Mouse (Mus musculus) Patski (cell line): ENCODE data around the gene Akap8. TPM values are rescaled to one million over a fixed set of nuclear protein-coding genes. Genes with fewer than 3 reads are reported as not detected.

Experiments used
- ATAC-seq: fragments of 100-300 bp; one replicate; pipeline ENCODE4 v1.8.0; 2021
- CTCF ChIA-PET: fragments of 350-600 bp; sonication (Branson Sonifier 250); formaldehyde crosslinking; loops from one replicate; lab custom pipeline; 2022; ENCODE audit warnings: inconsistent platforms; lab: Charles Lee
- POLR2A ChIA-PET: fragments of 350-600 bp; sonication (Branson Sonifier 250); formaldehyde crosslinking; loops from one replicate; lab custom pipeline; 2022; ENCODE audit warnings: antibody characterized with exemption, inconsistent platforms; lab: Charles Lee
- DNase-seq: peaks from one replicate; pipeline ENCODE4 v3.0.0-alpha.2; 2011; ENCODE audit warnings: low read depth, low spot score
- H3K27me3 ChIP-seq: fragments of 371-371 bp; one replicate; pipeline ENCODE4 v1.5.1; 2021
- CTCF ChIP-seq: fragments of 100-300 bp; IDR thresholded peaks from one replicate; pipeline ENCODE4 v1.5.1; 2021
- in situ Hi-C: fragments of 300-500 bp; cut with MboI; formaldehyde crosslinking; loops from 3 replicates; pipeline ENCODE4 v1.11.1; 2018; ENCODE audit warnings: low pct_unique_long_range_greater_than_20kb, mixed read lengths
- polyA plus RNA-seq: library from polyadenylated mRNA; unstranded; gene quantifications from one replicate; pipeline ENCODE4 v1.2.3, GENCODE M21; 2021

The Akap8 gene
- polyA plus RNA-seq, 1 experiment from 2014 or later: 101 TPM

DNA sequence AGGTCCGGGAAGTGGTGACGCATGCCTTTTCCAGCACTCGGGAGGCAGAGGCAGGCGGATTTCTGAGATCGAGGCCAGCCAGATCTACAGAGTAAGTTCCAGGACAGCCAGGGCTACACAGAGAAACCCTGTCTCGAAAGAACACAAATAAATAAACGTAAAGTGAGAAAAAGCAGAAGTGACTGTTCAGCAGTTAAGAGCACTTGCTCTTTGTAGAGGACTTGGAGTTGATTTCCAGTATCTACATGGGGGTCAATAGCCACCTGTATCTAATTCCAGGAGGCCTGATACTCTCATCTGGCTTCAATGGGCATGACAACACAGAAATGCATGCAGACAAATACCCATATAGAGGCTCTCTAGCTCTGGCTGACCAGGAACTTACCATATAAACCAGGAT, 51.9 kb downstream of the Akap8 start:
- in situ Hi-C loops: no loop called here
- H3K27me3 ChIP-seq: no peaks in the 10 kb centered on the region
- ChIA-PET POLR2A (no interaction called here), CTCF (no interaction called here)
- DNase-seq (no peak), ATAC-seq (no peak)
- TF ChIP-seq CTCF: no peak

DNA sequence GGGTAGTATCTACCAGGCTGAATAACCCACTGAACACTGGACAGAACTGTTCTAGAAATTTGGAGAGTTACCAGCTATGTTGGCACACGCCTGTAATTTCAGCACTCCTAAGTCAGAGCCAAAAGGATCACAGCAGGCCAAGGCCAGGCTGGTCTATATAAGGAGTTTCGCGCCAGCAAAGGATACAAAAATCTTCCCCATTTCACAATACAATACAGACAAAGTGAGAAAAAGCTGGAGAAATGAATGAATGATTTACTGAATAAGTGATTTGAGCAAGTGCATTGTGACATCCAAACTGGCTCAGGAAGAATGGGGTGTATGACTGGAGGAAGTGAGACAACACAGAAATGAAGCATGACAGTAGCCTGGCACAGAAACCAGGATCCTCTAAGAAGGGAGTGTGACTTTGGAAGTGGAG, 52.5 kb downstream of the Akap8 start:
- H3K27me3 ChIP-seq: no peaks in the 10 kb centered on the region
- ATAC-seq (no peak), DNase-seq (no peak)
- in situ Hi-C loops: no loop called here
- TF ChIP-seq CTCF: no peak
- CTCF ChIA-PET: no interaction called here
- POLR2A ChIA-PET: no interaction called here

- in situ Hi-C loops: no loop called here
- no peaks in the 10 kb centered on the region for H3K27me3 ChIP-seq
- DNase-seq (no peak), ATAC-seq (no peak)
- TF ChIP-seq CTCF: no peak
- ChIA-PET CTCF (no interaction called here), POLR2A (no interaction called here)
These were observed 52.9 kb downstream of the Akap8 start for GRCm38 (mm10) chr17:32268096-32268495.

DNA sequence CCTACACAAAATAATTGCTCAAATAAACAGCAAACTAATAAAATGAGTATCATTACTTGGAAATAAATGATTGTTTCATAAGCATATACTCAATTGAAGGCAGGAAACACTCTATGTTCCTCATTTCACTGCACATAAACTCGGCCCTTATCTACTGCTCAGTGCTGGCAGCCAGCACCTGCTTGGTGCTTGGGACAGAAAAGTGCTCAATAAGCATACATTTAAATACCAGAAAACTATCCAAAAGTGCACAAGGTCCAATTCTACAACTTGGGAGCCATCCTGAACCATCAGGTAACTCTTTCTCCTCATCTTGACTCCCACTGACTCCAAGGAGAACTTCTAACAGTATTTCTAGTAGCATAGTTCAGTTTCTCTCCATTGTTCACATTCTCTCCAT, 53.4 kb downstream of the Akap8 start:
- ChIA-PET CTCF (no interaction called here), POLR2A (no interaction called here)
- H3K27me3 ChIP-seq: no peaks in the 10 kb centered on the region
- DNase-seq (no peak), ATAC-seq (no peak)
- no peak for TF ChIP-seq CTCF
- in situ Hi-C loops: no loop called here

GRCm38 (mm10) chr17:32263672-32264071, 57.4 kb downstream of the Akap8 start:
- ATAC-seq (no peak), DNase-seq (no peak)
- no peaks in the 10 kb centered on the region for H3K27me3 ChIP-seq
- ChIA-PET CTCF (interaction anchor here (1.1 to 1.6 kb wide), 3 partner anchors 12 to 39 kb away, joined by 3 to 5 read pairs (median 3); no protein-coding TSS in a partner anchor), POLR2A (no interaction called here)
- TF ChIP-seq CTCF: no peak
- in situ Hi-C loops: no loop called here

DNA sequence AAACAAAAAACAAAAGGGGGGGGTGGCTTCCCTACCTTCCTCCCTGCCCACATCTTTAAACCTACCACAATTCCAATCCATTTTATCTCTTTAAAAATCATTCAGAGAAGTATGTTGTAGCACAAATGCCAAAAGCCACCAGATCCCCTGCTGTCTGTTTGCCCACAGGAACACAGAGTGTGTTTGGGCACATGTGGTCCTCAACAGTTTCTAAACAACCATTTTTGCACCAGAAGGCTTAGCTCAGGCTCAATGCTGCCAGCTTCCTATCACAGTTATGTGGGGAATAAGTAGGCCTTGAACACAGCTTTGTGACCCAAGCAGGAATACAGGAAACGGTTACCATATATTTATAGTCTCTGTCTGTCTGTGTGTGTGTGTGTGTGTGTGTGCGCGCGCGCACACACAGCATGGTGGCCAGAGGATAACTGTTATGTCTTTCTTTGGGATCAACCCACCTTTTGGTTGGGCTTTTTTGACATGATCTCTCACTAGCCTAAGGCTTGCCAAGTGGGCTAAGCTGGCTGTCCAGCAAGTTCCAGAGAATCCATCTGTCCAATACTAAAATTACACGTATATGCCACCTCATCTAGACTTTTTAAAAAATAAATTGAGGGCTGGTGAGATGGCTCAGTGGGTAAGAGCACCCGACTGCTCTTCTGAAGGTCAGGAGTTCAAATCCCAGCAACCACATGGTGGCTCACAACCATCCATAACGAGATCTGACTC, 58.0 kb downstream of the Akap8 start:
- ATAC-seq (no peak), DNase-seq (no peak)
- in situ Hi-C loops: no loop called here
- TF ChIP-seq CTCF: no peak
- no peaks in the 10 kb centered on the region for H3K27me3 ChIP-seq
- CTCF ChIA-PET: interaction anchor here (1.1 to 1.6 kb wide), 2 partner anchors 25 to 39 kb away, joined by 3 to 5 read pairs; no protein-coding TSS in a partner anchor
- POLR2A ChIA-PET: no interaction called here

DNA sequence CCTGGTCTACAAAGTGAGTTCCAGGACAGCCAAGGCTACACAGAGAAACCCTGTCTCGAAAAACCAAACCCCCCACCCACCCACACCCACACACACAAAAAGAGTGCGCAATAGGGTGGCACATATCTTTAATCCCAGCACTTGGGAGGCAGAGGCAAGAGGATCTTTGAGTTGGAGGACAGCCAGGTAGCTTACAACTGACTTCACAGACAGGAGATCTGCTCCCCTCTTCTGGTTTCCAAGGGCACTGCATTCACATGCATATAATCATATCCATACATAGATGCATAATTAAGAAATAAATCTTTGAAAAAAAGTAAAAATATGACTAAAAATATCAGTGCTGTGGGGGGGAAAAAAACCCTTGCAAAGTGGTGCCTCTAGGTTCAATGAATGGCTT, 62.2 kb downstream of the Akap8 start:
- ChIA-PET CTCF (no interaction called here), POLR2A (no interaction called here)
- in situ Hi-C loops: no loop called here
- no peaks in the 10 kb centered on the region for H3K27me3 ChIP-seq
- TF ChIP-seq CTCF: no peak
- ATAC-seq: no peak
- no peak for DNase-seq

DNA sequence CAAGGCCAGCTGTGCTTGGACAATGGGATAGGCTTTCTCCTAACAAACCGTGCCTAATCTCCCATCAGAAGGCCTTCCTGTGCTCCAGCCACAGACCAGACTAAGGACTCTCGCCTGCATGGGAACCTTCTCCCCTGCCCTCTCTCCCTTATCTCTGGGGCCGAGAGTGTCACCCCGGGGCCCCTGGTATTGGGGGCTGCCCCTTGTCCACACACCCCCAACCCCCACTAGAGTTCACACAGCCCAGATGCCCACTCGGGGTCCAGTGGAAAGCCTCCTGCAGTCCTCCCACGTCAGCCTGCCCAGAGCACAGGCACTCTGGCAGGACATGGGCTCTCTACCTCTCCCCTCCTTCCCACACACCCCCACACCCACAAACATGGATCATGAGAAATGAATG, 63.1 kb downstream of the Akap8 start:
- POLR2A ChIA-PET: interaction anchor here (0.5 to 0.6 kb wide), 2 partner anchors 21 to 40 kb away, joined by 3 to 4 read pairs; no protein-coding TSS in a partner anchor
- TF ChIP-seq CTCF: no peak
- in situ Hi-C loops: no loop called here
- DNase-seq (no peak), ATAC-seq (no peak)
- CTCF ChIA-PET: no interaction called here
- no peaks in the 10 kb centered on the region for H3K27me3 ChIP-seq

DNA sequence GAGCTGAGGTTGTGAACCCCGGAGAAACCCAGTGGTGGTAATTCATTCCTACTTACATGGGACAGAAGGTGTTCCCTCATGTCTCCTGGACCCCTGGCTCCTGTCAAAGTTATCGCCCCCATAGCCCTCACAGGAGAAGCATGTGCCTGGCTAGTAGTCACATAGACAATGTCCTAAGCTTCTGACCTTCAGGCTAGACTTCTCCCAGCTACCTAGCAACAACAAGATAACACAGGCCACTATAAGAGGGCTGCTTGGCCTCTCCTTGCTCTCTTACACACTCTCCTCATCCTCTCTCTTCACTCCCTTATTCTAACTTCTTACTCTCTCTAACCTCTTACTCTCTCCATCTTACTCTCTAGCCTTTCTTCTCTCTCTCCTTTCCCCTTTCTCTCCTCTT, 63.6 kb downstream of the Akap8 start:
- in situ Hi-C loops: no loop called here
- TF ChIP-seq CTCF: no peak
- ChIA-PET CTCF (no interaction called here), POLR2A (interaction anchor here (0.6 kb wide), 1 partner anchor 39 kb away, joined by 3 read pairs; no protein-coding TSS in a partner anchor)
- H3K27me3 ChIP-seq: no peaks in the 10 kb centered on the region
- ATAC-seq (no peak), DNase-seq (no peak)

GRCm38 (mm10) chr17:32256896-32257295, 64.1 kb downstream of the Akap8 start:
- TF ChIP-seq CTCF: no peak
- ChIA-PET CTCF (no interaction called here), POLR2A (no interaction called here)
- in situ Hi-C loops: no loop called here
- H3K27me3 ChIP-seq: no peaks in the 10 kb centered on the region
- no peak for ATAC-seq
- no peak for DNase-seq

Other genes with a start within 250 kb of the Akap8 start
- gene Notch3, start 154.4 kb downstream of the Akap8 start, polyA plus RNA-seq: 1.5 TPM
- 0.18 TPM for gene Ephx3, start 131.7 kb downstream of the Akap8 start, polyA plus RNA-seq
- 102 TPM for gene Brd4, start 36.5 kb downstream of the Akap8 start, polyA plus RNA-seq
- 93.1 TPM for gene Akap8l, start 29.4 kb upstream of the Akap8 start, polyA plus RNA-seq
- gene Wiz, start 68.2 kb upstream of the Akap8 start, polyA plus RNA-seq: 56.5 TPM
- not detected for gene Rasal3, start 82.3 kb upstream of the Akap8 start, polyA plus RNA-seq
- not detected for gene Pglyrp2, start 102.9 kb upstream of the Akap8 start, polyA plus RNA-seq
- gene Cyp4f39, start 131.5 kb upstream of the Akap8 start, polyA plus RNA-seq: not detected
- gene Cyp4f17, start 184.8 kb upstream of the Akap8 start, polyA plus RNA-seq: 0.30 TPM
- 20.9 TPM for gene Cyp4f16, start 215.3 kb upstream of the Akap8 start, polyA plus RNA-seq